Mouse (Mus musculus): ENCODE data around the gene Rnf186.
"Not testable (repeated sequence)": the region's sequence is repeated elsewhere in the genome, so short reads cannot be mapped to it uniquely, and the experiment has no call there.

The Rnf186 gene

GRCm38 (mm10) chr4:138971371-138971770, 4.5 kb downstream of the Rnf186 start:
- intact Hi-C loops (cut with DNase I): no loop called here

GRCm38 (mm10) chr4:138972139-138972826, 5.4 kb downstream of the Rnf186 start:
- intact Hi-C loops (cut with DNase I): no loop called here

GRCm38 (mm10) chr4:138972827-138973718, 6.2 kb downstream of the Rnf186 start, which contains the start of gene Tmco4:
TSS of gene Tmco4 (plus strand) at chr4:138972888.
- intact Hi-C loops (cut with DNase I): no loop called here

- intact Hi-C loops (cut with DNase I): no loop called here
Observed at GRCm38 (mm10) chr4:138973719-138974115, 6.8 kb downstream of the Rnf186 start.

GRCm38 (mm10) chr4:138974540-138974939, 7.6 kb downstream of the Rnf186 start:
- intact Hi-C loops (cut with DNase I): not testable (repeated sequence)

GRCm38 (mm10) chr4:138975194-138975593, 8.3 kb downstream of the Rnf186 start:
- intact Hi-C loops (cut with DNase I): no loop called here

GRCm38 (mm10) chr4:138976046-138976445, 9.1 kb downstream of the Rnf186 start:
- intact Hi-C loops (cut with DNase I): no loop called here

- intact Hi-C loops (cut with DNase I): no loop called here
Observed at GRCm38 (mm10) chr4:138980021-138980420, 13.1 kb downstream of the Rnf186 start.

GRCm38 (mm10) chr4:138980771-138981420, 14.0 kb downstream of the Rnf186 start:
- intact Hi-C loops (cut with DNase I): no loop called here

- intact Hi-C loops (cut with DNase I): no loop called here
Observed at GRCm38 (mm10) chr4:138983422-138983821, 16.5 kb downstream of the Rnf186 start.

GRCm38 (mm10) chr4:138984744-138985143, 17.8 kb downstream of the Rnf186 start:
- intact Hi-C loops (cut with DNase I): no loop called here

- intact Hi-C loops (cut with DNase I): no loop called here
Observed at GRCm38 (mm10) chr4:138986280-138986679, 19.4 kb downstream of the Rnf186 start.

- intact Hi-C loops (cut with DNase I): no loop called here
Observed at GRCm38 (mm10) chr4:138994389-138994788, 27.5 kb downstream of the Rnf186 start.

GRCm38 (mm10) chr4:138996410-138996809, 29.5 kb downstream of the Rnf186 start:
- intact Hi-C loops (cut with DNase I): no loop called here

- intact Hi-C loops (cut with DNase I): no loop called here
Observed at GRCm38 (mm10) chr4:138997121-138997520, 30.2 kb downstream of the Rnf186 start.

GRCm38 (mm10) chr4:138998611-138999010, 31.7 kb downstream of the Rnf186 start:
- intact Hi-C loops (cut with DNase I): no loop called here

GRCm38 (mm10) chr4:139001026-139001425, 34.1 kb downstream of the Rnf186 start:
- intact Hi-C loops (cut with DNase I): loop anchor here (5.0 kb wide), 1 partner anchor 79 kb away; no protein-coding TSS in a partner anchor

GRCm38 (mm10) chr4:139001433-139001832, 34.5 kb downstream of the Rnf186 start:
- intact Hi-C loops (cut with DNase I): loop anchor here (5.0 kb wide), 1 partner anchor 79 kb away; no protein-coding TSS in a partner anchor

GRCm38 (mm10) chr4:139004067-139004466, 37.2 kb downstream of the Rnf186 start:
- intact Hi-C loops (cut with DNase I): loop anchor here (5.0 kb wide), 1 partner anchor 82 kb away; no protein-coding TSS in a partner anchor

GRCm38 (mm10) chr4:139005214-139005613, 38.3 kb downstream of the Rnf186 start:
- intact Hi-C loops (cut with DNase I): no loop called here

- intact Hi-C loops (cut with DNase I): no loop called here
Observed at GRCm38 (mm10) chr4:139007353-139007752, 40.4 kb downstream of the Rnf186 start.

Data from adrenal gland (tissue).